Mouse (Mus musculus) MEL (cell line): ENCODE results near the gene Crx. TPM values are rescaled to one million over a fixed set of nuclear protein-coding genes. Genes with fewer than 3 reads are reported as not detected.

Source experiments
- DNase-seq: peaks from one replicate; pipeline ENCODE4 v3.0.0; 2011; ENCODE audit warnings: low read depth, low spot score
- H3K27ac ChIP-seq: 2 replicates; pipeline ENCODE4 v1.5.1; 2012; ENCODE audit warnings: low read depth, mild to moderate bottlenecking, control low read depth, low read length, moderate library complexity; ENCODE audit not compliant: control insufficient read depth
- H3K27me3 ChIP-seq, 2 experiments: fragments of 150-350 bp in 1 of 2; sonication (generic) in 1 of 2; 2 replicates each; pipeline ENCODE4 v1.6.1; 2012; ENCODE audit warnings: low read length in 2 of 2, mild to moderate bottlenecking in 2 of 2, improper control_type of control experiment in 1 of 2, moderate library complexity in 1 of 2; ENCODE audit not compliant: insufficient read depth in 2 of 2, control insufficient read depth in 1 of 2
- H3K36me3 ChIP-seq, 2 experiments: 2 replicates each; pipeline ENCODE4 v1.6.1; 2012 to 2014; ENCODE audit warnings: low read length in 2 of 2, improper control_type of control experiment in 1 of 2, inconsistent platforms in 1 of 2, mild to moderate bottlenecking in 1 of 2; ENCODE audit not compliant: insufficient read depth in 2 of 2, control insufficient read depth in 1 of 2
- H3K4me1 ChIP-seq, 2 experiments: fragments of 150-350 bp in 1 of 2; sonication (generic) in 1 of 2; 2 replicates each; pipeline ENCODE4 v1.6.1; 2012; ENCODE audit warnings: low read length in 2 of 2, improper control_type of control experiment in 1 of 2, mild to moderate bottlenecking in 1 of 2; ENCODE audit not compliant: insufficient read depth in 2 of 2, control insufficient read depth in 1 of 2
- H3K4me3 ChIP-seq, 2 experiments: fragments of 150-350 bp in 1 of 2; sonication (generic) in 1 of 2; 2 replicates each; pipeline ENCODE4 v1.5.1; 2012; ENCODE audit warnings: low read depth in 2 of 2, low read length in 2 of 2, mild to moderate bottlenecking in 2 of 2, moderate library complexity in 2 of 2, control low read depth in 1 of 2, improper control_type of control experiment in 1 of 2; ENCODE audit not compliant: control insufficient read depth in 1 of 2, insufficient read depth in 1 of 2
- H3K79me2 ChIP-seq: 2 replicates; pipeline ENCODE4 v1.6.1; 2012; ENCODE audit warnings: mild to moderate bottlenecking, low read length, moderate library complexity; ENCODE audit not compliant: control insufficient read depth, poor library complexity, insufficient read depth
- H3K9ac ChIP-seq: 2 replicates; pipeline ENCODE4 v1.6.1; 2012; ENCODE audit warnings: low read depth, mild to moderate bottlenecking, control low read depth, low read length, moderate library complexity; ENCODE audit not compliant: control insufficient read depth, poor library complexity, severe bottlenecking
- H3K9me3 ChIP-seq: fragments of 150-350 bp; sonication (generic); replicated peaks from 2 replicates; pipeline ENCODE4 v1.6.1; 2012; ENCODE audit warnings: mild to moderate bottlenecking, low read length, improper control_type of control experiment, moderate library complexity; ENCODE audit not compliant: insufficient read depth
- CHD2 ChIP-seq: IDR thresholded peaks from 2 replicates; pipeline ENCODE4 v1.6.1; 2011; ENCODE audit warnings: low read length, improper control_type of control experiment
- EP300 ChIP-seq, 2 experiments: IDR thresholded peaks; 2 replicates each; pipeline ENCODE4 v1.6.1; 2011; ENCODE audit warnings: improper control_type of control experiment in 2 of 2, low read length in 2 of 2, low read depth in 1 of 2, mild to moderate bottlenecking in 1 of 2
- HCFC1 ChIP-seq: IDR thresholded peaks from 2 replicates; pipeline ENCODE4 v1.6.1; 2012; ENCODE audit warnings: low read depth, mild to moderate bottlenecking, inconsistent platforms, low read length, improper control_type of control experiment, moderate library complexity
- JUND ChIP-seq: IDR thresholded peaks from 2 replicates; pipeline ENCODE4 v1.6.1; 2011; ENCODE audit warnings: low read depth, mild to moderate bottlenecking, improper control_type of control experiment, low read length
- KAT2A ChIP-seq: conservative IDR thresholded peaks from 2 replicates; pipeline ENCODE4 v1.6.1; 2012; ENCODE audit warnings: low read depth, low read length, improper control_type of control experiment, inconsistent platforms
- MAX ChIP-seq: IDR thresholded peaks from 2 replicates; pipeline ENCODE4 v1.6.1; 2011; ENCODE audit warnings: low read length, improper control_type of control experiment
- MAZ ChIP-seq: IDR thresholded peaks from 2 replicates; pipeline ENCODE4 v1.6.1; 2012; ENCODE audit warnings: low read depth, mild to moderate bottlenecking, inconsistent platforms, low read length, improper control_type of control experiment
- MYB ChIP-seq: IDR thresholded peaks from 2 replicates; pipeline ENCODE4 v1.6.1; 2011; ENCODE audit warnings: mild to moderate bottlenecking, low read depth, low read length, improper control_type of control experiment
- POLR2A ChIP-seq, 2 experiments: IDR thresholded peaks; 2 replicates each; pipeline ENCODE4 v1.6.1; 2011 to 2012; ENCODE audit warnings: low read length in 2 of 2, mild to moderate bottlenecking in 2 of 2, control low read depth in 1 of 2, improper control_type of control experiment in 1 of 2, low read depth in 1 of 2, moderate library complexity in 1 of 2; ENCODE audit not compliant: control insufficient read depth in 1 of 2, insufficient read depth in 1 of 2, poor library complexity in 1 of 2
- POLR2AphosphoS5 ChIP-seq: IDR thresholded peaks from 2 replicates; pipeline ENCODE4 v1.6.1; 2012; ENCODE audit warnings: low read depth, borderline replicate concordance, mild to moderate bottlenecking, inconsistent platforms, low read length, moderate library complexity, mixed read lengths
- RAD21 ChIP-seq: IDR thresholded peaks from 2 replicates; pipeline ENCODE4 v1.6.1; 2011; ENCODE audit warnings: mild to moderate bottlenecking, low read depth, low read length, improper control_type of control experiment
- RCOR1 ChIP-seq: IDR thresholded peaks from 2 replicates; pipeline ENCODE4 v1.6.1; 2012; ENCODE audit warnings: low read depth, mild to moderate bottlenecking, inconsistent platforms, low read length, improper control_type of control experiment
- TAL1 ChIP-seq: IDR thresholded peaks from 2 replicates; pipeline ENCODE4 v1.6.1; 2012; ENCODE audit warnings: mild to moderate bottlenecking, inconsistent platforms, low read length, moderate library complexity, mixed read lengths
- TBP ChIP-seq: IDR thresholded peaks from 2 replicates; pipeline ENCODE4 v1.8.0; 2011; ENCODE audit warnings: low read depth, low read length, improper control_type of control experiment
- TCF12 ChIP-seq: IDR thresholded peaks from 2 replicates; pipeline ENCODE4 v1.6.1; 2014; ENCODE audit warnings: low read depth, mild to moderate bottlenecking, inconsistent platforms, low read length, improper control_type of control experiment, moderate library complexity
- UBTF ChIP-seq: IDR thresholded peaks from 2 replicates; pipeline ENCODE4 v1.6.1; 2012; ENCODE audit warnings: low read depth, mild to moderate bottlenecking, inconsistent platforms, low read length, improper control_type of control experiment, moderate library complexity, borderline replicate concordance; ENCODE audit not compliant: insufficient read depth
- USF1 ChIP-seq: IDR thresholded peaks from 2 replicates; pipeline ENCODE4 v1.6.1; 2014; ENCODE audit warnings: low read depth, mild to moderate bottlenecking, inconsistent platforms, low read length, improper control_type of control experiment, moderate library complexity
- ZC3H11A ChIP-seq: IDR thresholded peaks from 2 replicates; pipeline ENCODE4 v1.6.1; 2012; ENCODE audit warnings: low read depth, mild to moderate bottlenecking, inconsistent platforms, low read length, improper control_type of control experiment
- ZKSCAN1 ChIP-seq: IDR thresholded peaks from 2 replicates; pipeline ENCODE4 v1.6.1; 2012; ENCODE audit warnings: low read depth, mild to moderate bottlenecking, inconsistent platforms, low read length, improper control_type of control experiment, moderate library complexity
- ZNF384 ChIP-seq: IDR thresholded peaks from 2 replicates; pipeline ENCODE4 v1.6.1; 2012; ENCODE audit warnings: low read depth, mild to moderate bottlenecking, inconsistent platforms, low read length, improper control_type of control experiment
- polyA plus RNA-seq, 2 experiments: library from polyadenylated mRNA; stranded (reverse) in 1 of 2; unstranded in 1 of 2; fragments of >175 nt in 1 of 2; fragments of >200 nt in 1 of 2; gene quantifications; 2 replicates each; pipeline versions ENCODE4 v1.2.1 to v1.2.4; 2012; ENCODE audit warnings: low replicate concordance in 2 of 2, low read depth in 1 of 2; ENCODE audit not compliant: insufficient read length in 2 of 2, insufficient read depth in 1 of 2, missing spikeins in 1 of 2
- total RNA-seq: library from RNA; depleted of rRNA; stranded (reverse); fragments of 300-350 nt; gene quantifications from 2 replicates; pipeline ENCODE4 v1.2.3, GENCODE M21; 2012; rRNA removed

Gene Crx
- total and polyA plus RNA-seq, 3 experiments = not detected

DNA sequence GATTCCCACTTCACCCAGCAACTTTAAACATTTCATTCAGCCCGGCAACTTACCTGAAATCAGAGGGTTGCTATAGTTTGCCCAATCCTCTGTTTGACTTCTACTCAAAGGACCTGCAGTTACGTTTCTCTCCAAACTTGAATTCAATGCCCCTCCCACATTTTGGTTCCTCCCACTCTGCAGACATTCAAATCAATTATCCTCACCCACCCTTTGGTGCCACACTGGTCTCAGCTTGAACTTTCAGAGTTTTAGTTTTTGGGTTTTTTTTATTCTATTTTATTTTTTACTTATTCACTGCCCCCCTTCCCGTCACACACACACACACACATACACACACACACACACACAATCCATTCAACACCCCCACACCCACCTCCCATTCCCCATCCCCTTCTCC, 40.2 kb downstream of the Crx start, which contains the start of gene Obox6:
Obox6 (minus strand) TSS at position 101 of the 400 bp plus-strand sequence.
- no peaks in the 10 kb centered on the region for H3K27me3 ChIP-seq
- no peaks in the 10 kb centered on the region for H3K9me3 ChIP-seq
- H3K36me3 ChIP-seq = no peaks in the 10 kb centered on the region
- no peak for DNase-seq
- H3K27ac ChIP-seq = no peak within 1 kb of the TSS
- no peaks in the 10 kb centered on the region for H3K4me1 ChIP-seq
- no peak within 1 kb of the TSS for H3K9ac ChIP-seq
- H3K4me3 ChIP-seq = no peak within 1 kb of the TSS
- no peaks in the 10 kb centered on the region for H3K79me2 ChIP-seq
- TF ChIP-seq USF1 = no peak
- no peak for TF ChIP-seq RAD21
- no peak for TF ChIP-seq POLR2AphosphoS5
- TF ChIP-seq TAL1 = no peak
- TF ChIP-seq MYB = no peak
- no peak for TF ChIP-seq EP300 (IDR thresholded peaks at IDR 0.05; ENCODE audit: low read depth in 1 of 2, low read length in 2 of 2)
- no peak for TF ChIP-seq TCF12
- TF ChIP-seq MAZ = no peak
- no peak for TF ChIP-seq HCFC1
- TF ChIP-seq KAT2A = no peak
- TF ChIP-seq JUND = no peak
- TF ChIP-seq ZC3H11A = no peak
- no peak for TF ChIP-seq ZNF384
- no peak for TF ChIP-seq RCOR1
- no peak for TF ChIP-seq POLR2A (IDR thresholded peaks at IDR 0.05; ENCODE audit: control insufficient read depth in 1 of 2, insufficient read depth in 1 of 2, low read depth in 1 of 2, low read length in 2 of 2, poor library complexity in 1 of 2)
- no peak for TF ChIP-seq UBTF
- TF ChIP-seq CHD2 = no peak
- no peak for TF ChIP-seq TBP
- TF ChIP-seq MAX = no peak
- no peak for TF ChIP-seq ZKSCAN1

Other genes starting within 250 kb of the Crx start
- gene Obox3, start 240.1 kb downstream of the Crx start, total RNA-seq = not detected in 2 replicates
- gene Obox3, start 240.1 kb downstream of the Crx start, polyA plus RNA-seq = not detected
- gene Obox5, start 129.8 kb downstream of the Crx start, total RNA-seq = not detected in 2 replicates
- gene Obox5, start 129.8 kb downstream of the Crx start, polyA plus RNA-seq = not detected
- gene Obox6, start 40.3 kb downstream of the Crx start, total RNA-seq = not detected in 2 replicates
- not detected for gene Obox6, start 40.3 kb downstream of the Crx start, polyA plus RNA-seq
- gene Crxos, start 2.6 kb upstream of the Crx start, total RNA-seq = not detected in 2 replicates
- gene Crxos, start 2.6 kb upstream of the Crx start, polyA plus RNA-seq = under 1 TPM in 1 of 2 experiments, not detected in 1; 0.10 TPM
- gene Selenow, start 42.4 kb upstream of the Crx start, total RNA-seq = 13.1 and 15.8 TPM in 2 replicates
- 10 to 100 TPM in 1 of 2 experiments, not detected in 1; 71.2 TPM for gene Selenow, start 42.4 kb upstream of the Crx start, polyA plus RNA-seq
- gene Nop53, start 66.1 kb upstream of the Crx start, total RNA-seq = 310 and 359 TPM in 2 replicates
- 100 to 1,000 TPM in 1 of 2 experiments, not detected in 1; 482 TPM for gene Nop53, start 66.1 kb upstream of the Crx start, polyA plus RNA-seq
- gene Ehd2, start 87.6 kb upstream of the Crx start, total RNA-seq = 2.5 and 3.2 TPM in 2 replicates
- 1 to 10 TPM in 1 of 2 experiments, not detected in 1; 6.2 TPM for gene Ehd2, start 87.6 kb upstream of the Crx start, polyA plus RNA-seq
- gene Bicra, start 168.0 kb upstream of the Crx start, total RNA-seq = 0.81 and 1.5 TPM in 2 replicates
- gene Bicra, start 168.0 kb upstream of the Crx start, polyA plus RNA-seq = 10 to 100 TPM in 1 of 2 experiments, not detected in 1; 14.1 TPM
- gene Zfp541, start 181.8 kb upstream of the Crx start, total RNA-seq = not detected in 2 replicates
- under 1 TPM in 1 of 2 experiments, not detected in 1; 0.01 TPM for gene Zfp541, start 181.8 kb upstream of the Crx start, polyA plus RNA-seq
- gene Napa, start 218.5 kb upstream of the Crx start, total RNA-seq = 52.6 and 56.1 TPM in 2 replicates
- 100 to 1,000 TPM in 1 of 2 experiments, not detected in 1; 132 TPM for gene Napa, start 218.5 kb upstream of the Crx start, polyA plus RNA-seq
- gene Kptn, start 239.9 kb upstream of the Crx start, total RNA-seq = 16.5 and 17.8 TPM in 2 replicates
- 10 to 100 TPM in 1 of 2 experiments, not detected in 1; 19.6 TPM for gene Kptn, start 239.9 kb upstream of the Crx start, polyA plus RNA-seq
- not detected in 2 replicates for gene Slc8a2, start 249.9 kb upstream of the Crx start, total RNA-seq
- under 1 TPM in 1 of 2 experiments, not detected in 1; 0.06 TPM for gene Slc8a2, start 249.9 kb upstream of the Crx start, polyA plus RNA-seq